Mouse (Mus musculus): ENCODE results near the gene Kcnh3. TPM values are rescaled to one million over a fixed set of nuclear protein-coding genes. Genes with fewer than 3 reads are reported as not detected.

Kcnh3 gene
- polyA plus RNA-seq (2017; shearing (Covaris generic)), result 1.5 TPM

DNA sequence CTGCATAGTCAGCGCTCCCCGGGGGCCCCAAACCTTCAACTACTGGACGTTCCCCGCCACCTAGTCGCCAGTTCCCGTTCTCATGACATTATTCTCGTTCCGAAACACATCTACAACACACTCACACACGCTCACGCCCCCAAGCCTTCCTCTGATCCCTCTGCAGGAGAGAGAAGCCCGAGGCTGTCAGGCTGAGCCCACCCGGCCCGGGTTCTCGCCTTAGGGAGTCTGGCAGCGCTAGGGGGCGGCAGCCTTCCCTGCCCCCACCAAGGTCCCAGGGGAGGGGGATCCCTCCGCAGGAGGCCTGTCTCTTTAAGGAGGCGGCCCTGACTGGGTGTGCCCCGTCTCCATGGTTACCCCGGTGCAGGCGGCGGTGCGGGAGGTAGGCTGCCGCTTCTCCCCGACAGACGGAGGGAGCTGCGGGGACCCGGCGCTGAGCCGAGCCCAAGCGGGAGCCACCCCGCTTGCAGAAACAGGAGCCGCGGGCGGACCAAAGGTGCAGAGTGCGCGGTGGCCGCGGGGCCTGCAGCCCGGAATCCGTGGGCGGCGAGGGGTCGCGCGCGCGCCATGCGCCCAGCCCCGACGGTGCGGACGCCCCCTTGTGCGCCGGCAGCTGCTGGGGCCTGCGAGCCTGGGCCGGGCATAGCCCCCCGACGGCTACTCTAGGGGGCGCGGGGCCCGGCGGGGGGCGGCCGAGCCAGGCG, at the start of gene Kcnh3:
Gene Kcnh3, plus strand, starts transcription at position 654 of the 704 bp plus-strand sequence.

GRCm38 (mm10) chr15:99251626-99252380, 27.1 kb downstream of the Kcnh3 start, which contains the start of gene Mcrs1:
Mcrs1 (minus strand) TSS chr15:99251961.

Other genes with a start within 250 kb of the Kcnh3 start
- 35.8 TPM for gene Tuba1c, start 195.0 kb upstream of the Kcnh3 start, polyA plus RNA-seq (2017; shearing (Covaris generic))
- gene Prph, start 169.7 kb upstream of the Kcnh3 start, polyA plus RNA-seq (2017; shearing (Covaris generic)), result not detected
- gene Troap, start 150.3 kb upstream of the Kcnh3 start, polyA plus RNA-seq (2017; shearing (Covaris generic)), result not detected
- gene C1ql4, start 137.0 kb upstream of the Kcnh3 start, polyA plus RNA-seq (2017; shearing (Covaris generic)), result not detected
- gene Dnajc22, start 131.7 kb upstream of the Kcnh3 start, polyA plus RNA-seq (2017; shearing (Covaris generic)), result 0.33 TPM
- 1.3 TPM for gene Spats2, start 98.9 kb upstream of the Kcnh3 start, polyA plus RNA-seq (2017; shearing (Covaris generic))
- 71.0 TPM for gene Mcrs1, start 27.1 kb downstream of the Kcnh3 start, polyA plus RNA-seq (2017; shearing (Covaris generic))
- 12.8 TPM for gene Prpf40b, start 70.2 kb downstream of the Kcnh3 start, polyA plus RNA-seq (2017; shearing (Covaris generic))
- 0.20 TPM for gene Fam186b, start 71.0 kb downstream of the Kcnh3 start, polyA plus RNA-seq (2017; shearing (Covaris generic))
- 24.9 TPM for gene Fmnl3, start 145.6 kb downstream of the Kcnh3 start, polyA plus RNA-seq (2017; shearing (Covaris generic))
- 142 TPM for gene Tmbim6, start 168.0 kb downstream of the Kcnh3 start, polyA plus RNA-seq (2017; shearing (Covaris generic))
- 8.0 TPM for gene Nckap5l, start 232.9 kb downstream of the Kcnh3 start, polyA plus RNA-seq (2017; shearing (Covaris generic))
- 10.3 TPM for gene Bcdin3d, start 249.9 kb downstream of the Kcnh3 start, polyA plus RNA-seq (2017; shearing (Covaris generic))

Measured in effector memory CD4-positive, alpha-beta T cell, adult 7 months (primary cell).